Mouse (Mus musculus) midbrain, postnatal 0 days (tissue): ENCODE measurements at regions not wholly inside any gene's neighbourhood (a gene's known extent, or its start where the extent isn't known, plus 50 kb on each side); places are given as distances from the start of the nearest gene placed in this dataset.
A peak's percentile ranks its signal among the peaks of the same experiment; 100 is the strongest.

ENCODE experiments used
- ATAC-seq: fragments of 200-750 bp; cut with Nextera tagmentation; 2 replicates; pipeline ENCODE4 v1.8.0; 2017; ENCODE audit warnings: moderate number of reproducible peaks, mild to moderate bottlenecking, moderate TSS enrichment, moderate library complexity; ENCODE audit not compliant: low FRiP score
- DNase-seq: peaks from one replicate; pipeline ENCODE4 v3.0.0-alpha.2; 2015; ENCODE audit warnings: low spot score
- H3K27ac ChIP-seq: fragments of 300-500 bp; sonication (generic); 2 replicates; pipeline ENCODE4 v1.5.1; 2014; ENCODE audit warnings: low read depth, mild to moderate bottlenecking, low read length, mixed read lengths
- H3K27me3 ChIP-seq: fragments of 300-500 bp; sonication (generic); 2 replicates; pipeline ENCODE4 v1.6.1; 2014; ENCODE audit warnings: low read length, control low read depth, mixed read lengths; ENCODE audit not compliant: insufficient read depth
- H3K36me3 ChIP-seq: fragments of 300-500 bp; sonication (generic); 2 replicates; pipeline ENCODE4 v1.6.1; 2014; ENCODE audit warnings: low read length, control low read depth, mixed read lengths; ENCODE audit not compliant: insufficient read depth
- H3K4me1 ChIP-seq: fragments of 300-500 bp; sonication (generic); 2 replicates; pipeline ENCODE4 v1.6.1; 2014; ENCODE audit warnings: mild to moderate bottlenecking, control low read depth, antibody characterized with exemption, low read length, mixed read lengths; ENCODE audit not compliant: insufficient read depth
- H3K4me2 ChIP-seq: fragments of 300-500 bp; sonication (generic); 2 replicates; pipeline ENCODE4 v1.6.1; 2014; ENCODE audit warnings: low read depth, mild to moderate bottlenecking, low read length, mixed read lengths; ENCODE audit not compliant: poor library complexity, severe bottlenecking
- H3K4me3 ChIP-seq: fragments of 300-500 bp; sonication (generic); 2 replicates; pipeline ENCODE4 v1.5.1; 2014; ENCODE audit warnings: low read depth, mild to moderate bottlenecking, low read length, moderate library complexity
- H3K9ac ChIP-seq: fragments of 300-500 bp; sonication (generic); replicated peaks from 2 replicates; pipeline ENCODE4 v1.6.1; 2014; ENCODE audit warnings: mild to moderate bottlenecking, low read length, moderate library complexity, mixed read lengths; ENCODE audit not compliant: poor library complexity, severe bottlenecking
- H3K9me3 ChIP-seq: fragments of 300-500 bp; sonication (generic); 2 replicates; pipeline ENCODE4 v1.6.1; 2016; ENCODE audit warnings: low read length, control low read depth
- CTCF ChIP-seq: IDR thresholded peaks from 2 replicates; pipeline ENCODE4 v1.5.1; 2016; ENCODE audit warnings: antibody characterized with exemption, mild to moderate bottlenecking
- WGBS: fragments of 180-500 bp; shearing (Covaris S2); extraction: QIAGEN DNeasy Blood & Tissue Kit; methylation state at CpG from one replicate; pipeline ENCODE4 v1.1.7; 2014; 5-methylcytosine and 5-hydroxymethylcytosine counted together

DNA sequence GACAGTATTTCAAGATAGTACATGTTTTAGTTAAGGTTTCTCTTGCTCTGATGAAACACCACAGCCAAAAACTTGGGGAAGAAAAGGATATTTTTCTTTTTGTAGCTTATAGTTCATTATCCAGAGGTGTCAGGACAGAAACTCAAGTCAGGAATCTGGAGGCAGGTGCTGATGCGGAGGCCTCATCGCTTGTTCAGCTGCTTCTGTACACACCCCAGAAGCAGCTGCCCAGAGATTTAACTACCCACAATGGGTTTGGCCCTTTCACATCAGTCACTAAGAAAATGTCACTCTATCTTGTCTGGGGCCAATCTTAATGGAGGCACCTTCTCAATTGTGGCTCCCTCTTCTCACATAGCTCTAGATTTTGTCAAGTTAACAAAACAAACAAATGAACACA is 996.4 kb upstream of the Slit2 start:
- H3K4me1 ChIP-seq, result no peaks in the 10 kb centered on the region
- H3K9me3 ChIP-seq, result no peaks in the 10 kb centered on the region
- no peak overlapping the region for H3K4me2 ChIP-seq
- WGBS, result 89% methylated on average over 2 of the region's 2 CpGs
- no peak overlapping the region for H3K27ac ChIP-seq
- no peaks in the 10 kb centered on the region for H3K36me3 ChIP-seq
- no peaks in the 10 kb centered on the region for H3K27me3 ChIP-seq
- DNase-seq, result no peak
- H3K9ac ChIP-seq, result no peak overlapping the region
- no peak overlapping the region for H3K4me3 ChIP-seq
- ATAC-seq, result no peak
- no peak for TF ChIP-seq CTCF

DNA sequence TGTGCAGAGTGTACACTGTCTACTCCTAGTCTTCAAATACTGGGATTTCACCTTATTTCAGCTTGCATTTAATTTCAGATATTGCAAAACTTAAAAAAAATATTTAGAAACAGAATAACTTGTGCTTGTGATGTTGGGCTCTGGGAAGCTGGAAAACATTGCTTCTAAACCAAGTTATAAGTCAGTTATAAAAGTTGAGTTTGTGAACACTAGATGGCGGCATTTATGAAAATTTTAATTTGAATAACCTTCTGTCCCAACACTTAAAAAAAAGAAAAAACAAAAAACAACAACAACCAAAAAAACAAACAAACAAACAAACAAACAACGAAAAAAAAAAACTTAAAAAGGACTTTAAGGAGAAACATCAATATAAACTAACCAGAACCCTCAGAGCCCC is 1002.6 kb upstream of the Slit2 start:
- H3K4me2 ChIP-seq, result no peak overlapping the region
- H3K36me3 ChIP-seq, result no peaks in the 10 kb centered on the region
- H3K4me3 ChIP-seq, result no peak overlapping the region
- H3K9me3 ChIP-seq, result no peaks in the 10 kb centered on the region
- ATAC-seq (no peak), DNase-seq (peak; percentile 37)
- WGBS, result 77% methylated on average over 2 of the region's 2 CpGs
- no peak overlapping the region for H3K9ac ChIP-seq
- TF ChIP-seq CTCF, result peak; percentile 43
- H3K27me3 ChIP-seq, result no peaks in the 10 kb centered on the region
- no peaks in the 10 kb centered on the region for H3K4me1 ChIP-seq
- no peak overlapping the region for H3K27ac ChIP-seq

DNA sequence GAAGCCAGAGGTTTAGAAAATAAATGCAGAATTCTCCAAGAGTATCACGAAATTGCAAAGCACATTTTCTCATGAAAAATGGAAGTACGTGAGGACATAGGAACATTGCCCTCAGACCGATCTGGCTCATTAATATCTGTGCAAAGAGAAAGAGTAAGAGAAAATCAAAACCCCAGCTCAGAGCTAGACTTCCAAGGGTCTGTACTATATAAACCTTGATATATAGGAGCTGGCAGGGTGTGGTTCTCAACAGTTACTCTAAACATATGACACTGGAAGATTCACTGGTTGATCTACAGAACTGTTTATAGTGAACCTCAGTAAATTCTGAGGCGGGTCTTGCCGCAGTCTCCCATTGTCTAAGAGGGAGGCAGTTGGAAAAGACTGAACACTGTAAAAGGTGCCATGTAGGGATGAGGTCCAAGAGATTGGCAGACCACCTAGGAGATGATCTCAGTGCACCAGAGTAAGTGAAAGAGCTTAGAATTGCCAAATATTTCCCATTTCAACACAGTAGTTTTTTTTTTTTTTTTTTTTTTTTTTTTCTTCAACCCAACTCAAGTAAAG is 1014.0 kb upstream of the Slit2 start:
- Histone ChIP-seq H3K4me3 (no peak overlapping the region), H3K4me2 (no peak overlapping the region), H3K27ac (no peak overlapping the region), H3K9ac (no peak overlapping the region), H3K27me3 (no peaks in the 10 kb centered on the region), H3K36me3 (no peaks in the 10 kb centered on the region), H3K4me1 (no peaks in the 10 kb centered on the region), H3K9me3 (no peaks in the 10 kb centered on the region)
- no peak for TF ChIP-seq CTCF
- DNase-seq, result no peak
- ATAC-seq, result no peak
- 91% methylated on average over 5 of the region's 5 CpGs for WGBS

DNA sequence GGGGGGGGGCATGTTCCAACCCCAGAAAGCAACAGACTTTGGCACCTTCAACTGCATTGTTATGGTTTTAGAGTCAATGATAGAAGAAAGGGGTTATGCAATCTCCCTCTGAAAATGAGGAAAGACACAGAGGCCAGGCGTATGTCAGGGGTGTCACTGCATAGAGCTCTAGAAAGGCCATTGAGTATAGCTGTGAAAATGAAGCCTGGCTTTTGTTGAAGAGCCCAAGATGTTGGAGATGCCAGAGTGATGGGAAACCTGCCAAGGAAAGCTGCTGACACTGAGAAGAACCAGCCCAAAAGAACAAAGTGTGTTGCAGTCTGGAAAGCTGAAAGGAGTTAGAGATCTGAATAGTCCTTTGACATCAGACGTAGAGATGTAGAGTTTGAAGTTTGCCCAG is 1022.2 kb upstream of the Slit2 start:
- no peaks in the 10 kb centered on the region for H3K9me3 ChIP-seq
- 49% methylated on average over 2 of the region's 2 CpGs for WGBS
- H3K27me3 ChIP-seq, result no peaks in the 10 kb centered on the region
- no peak overlapping the region for H3K4me2 ChIP-seq
- no peak for TF ChIP-seq CTCF
- ATAC-seq (no peak), DNase-seq (peak; percentile 17)
- H3K4me3 ChIP-seq, result no peak overlapping the region
- H3K9ac ChIP-seq, result no peak overlapping the region
- H3K27ac ChIP-seq, result no peak overlapping the region
- no peaks in the 10 kb centered on the region for H3K36me3 ChIP-seq
- H3K4me1 ChIP-seq, result no peaks in the 10 kb centered on the region

DNA sequence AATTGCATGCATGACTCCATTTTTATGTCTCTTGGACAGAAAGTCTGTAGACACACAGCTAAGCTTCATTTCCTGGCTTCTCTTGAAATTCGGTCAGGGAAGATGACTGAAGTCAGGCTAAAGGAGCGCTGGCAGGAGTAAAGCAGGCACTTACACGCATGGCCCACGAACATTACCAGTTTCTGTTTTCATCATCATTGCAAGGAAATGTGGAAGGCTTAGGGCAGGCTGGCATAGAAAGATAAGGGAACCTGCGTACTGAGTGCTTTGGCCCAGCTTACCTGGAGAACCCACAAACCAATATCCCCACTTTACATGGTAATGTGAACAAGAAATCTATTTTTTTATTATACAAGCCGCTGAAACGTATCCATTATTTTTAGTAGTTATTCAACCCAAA is 1056.6 kb upstream of the Slit2 start:
- Histone ChIP-seq H3K27ac (no peak overlapping the region), H3K9me3 (no peaks in the 10 kb centered on the region), H3K9ac (no peak overlapping the region), H3K4me1 (no peaks in the 10 kb centered on the region), H3K27me3 (no peaks in the 10 kb centered on the region), H3K4me3 (no peak overlapping the region), H3K36me3 (no peaks in the 10 kb centered on the region), H3K4me2 (no peak overlapping the region)
- DNase-seq (no peak), ATAC-seq (no peak)
- TF ChIP-seq CTCF, result no peak
- 86% methylated on average over 7 of the region's 7 CpGs for WGBS

DNA sequence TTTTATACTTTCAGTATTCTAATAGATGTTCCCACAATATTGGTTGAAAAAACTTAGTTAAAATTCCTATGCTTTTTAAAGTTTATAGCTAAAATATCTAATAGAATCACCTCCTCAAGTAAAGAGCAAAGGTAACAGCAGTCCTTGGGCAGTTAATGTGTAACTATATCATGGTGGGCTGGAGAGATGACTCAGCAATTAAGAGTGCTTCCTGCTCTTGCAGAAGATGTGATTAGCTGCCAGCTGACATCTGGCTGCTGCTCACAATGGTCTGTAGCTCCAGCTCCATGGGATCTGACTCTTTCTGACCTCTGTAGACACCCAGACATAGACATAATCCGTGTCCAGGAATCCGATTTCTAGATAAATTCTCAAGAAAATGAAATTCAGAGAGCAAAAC is 1044.5 kb upstream of the Lcorl start:
- ATAC-seq, result no peak
- Histone ChIP-seq H3K4me2 (no peak overlapping the region), H3K27ac (no peak overlapping the region), H3K9me3 (no peaks in the 10 kb centered on the region), H3K27me3 (no peaks in the 10 kb centered on the region), H3K4me1 (no peaks in the 10 kb centered on the region), H3K9ac (no peak overlapping the region), H3K4me3 (no peak overlapping the region), H3K36me3 (no peaks in the 10 kb centered on the region)
- no peak for DNase-seq
- no peak for TF ChIP-seq CTCF
- 77% methylated on average over 2 of the region's 2 CpGs for WGBS
